Mouse (Mus musculus): ENCODE results near the gene Plau.

Gene Plau

DNA sequence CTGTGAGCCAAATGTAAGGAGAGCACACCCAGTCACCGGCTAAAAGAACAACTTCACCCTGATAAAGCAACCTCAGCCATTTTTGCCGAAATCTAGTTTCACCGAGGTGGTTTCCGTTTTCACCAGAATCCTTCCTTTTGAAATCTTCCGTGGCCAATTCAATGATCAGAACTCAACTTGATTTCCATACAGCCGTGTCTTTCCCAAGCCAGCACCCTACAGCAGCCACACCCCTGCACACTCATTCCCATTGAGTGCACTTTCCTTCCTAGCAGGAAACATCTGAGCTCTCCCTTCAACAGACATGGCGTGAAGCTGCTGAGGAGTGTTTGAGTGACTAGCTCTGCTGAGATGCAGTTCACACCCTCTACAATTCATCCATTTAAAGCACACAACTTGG is 9.8 kb downstream of the Plau start:
- no peak for DNase-seq

DNA sequence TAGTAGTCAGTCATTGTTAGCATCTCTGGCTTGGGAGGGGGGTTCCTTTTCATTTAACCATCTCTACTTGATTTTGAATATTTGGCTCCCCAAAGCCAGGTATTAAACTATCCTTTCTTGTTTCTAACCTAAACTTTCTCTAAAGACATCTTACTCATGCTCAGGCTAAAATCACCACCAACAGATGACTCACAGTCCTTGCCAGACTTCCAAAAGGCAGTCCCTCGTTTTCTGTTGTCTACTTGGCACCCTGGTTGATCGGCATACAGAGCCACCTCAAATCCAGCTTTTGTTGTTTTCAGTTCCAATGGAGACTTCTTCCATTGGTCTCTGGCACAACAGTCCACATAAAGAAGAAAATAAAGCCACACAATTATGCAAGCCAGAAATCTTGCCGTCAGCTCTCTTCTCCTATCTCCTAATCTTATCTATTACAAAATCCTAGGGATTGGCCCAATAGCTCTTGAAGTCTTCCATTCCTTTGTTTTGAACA is 11.2 kb downstream of the Plau start:
- DNase-seq = no peak

DNA sequence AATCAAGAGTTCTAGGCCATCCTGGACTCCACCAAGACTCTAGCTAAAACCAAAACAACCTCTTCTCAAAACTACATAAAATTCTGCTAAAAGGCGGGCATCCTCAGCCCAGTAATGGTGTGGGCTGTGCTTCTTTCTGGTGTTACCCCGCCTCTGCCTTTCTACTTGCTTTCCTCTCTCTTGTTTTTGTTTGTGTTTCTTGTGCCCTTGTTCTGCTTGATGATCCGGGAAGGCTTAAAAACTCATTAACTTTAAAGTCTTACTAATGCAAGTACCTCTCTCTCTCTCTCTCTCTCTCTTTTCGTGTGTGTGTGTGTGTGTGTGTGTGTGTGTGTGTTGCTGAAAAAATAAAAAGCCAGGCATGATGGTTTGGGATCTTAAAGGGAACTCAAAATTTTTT is 13.3 kb downstream of the Plau start:
- DNase-seq = no peak

- DNase-seq = no peak
Measured at GRCm38 (mm10) chr14:20850498-20850897, 14.0 kb downstream of the Plau start.

- DNase-seq = no peak
Measured at GRCm38 (mm10) chr14:20851776-20852175, 15.3 kb downstream of the Plau start.

DNA sequence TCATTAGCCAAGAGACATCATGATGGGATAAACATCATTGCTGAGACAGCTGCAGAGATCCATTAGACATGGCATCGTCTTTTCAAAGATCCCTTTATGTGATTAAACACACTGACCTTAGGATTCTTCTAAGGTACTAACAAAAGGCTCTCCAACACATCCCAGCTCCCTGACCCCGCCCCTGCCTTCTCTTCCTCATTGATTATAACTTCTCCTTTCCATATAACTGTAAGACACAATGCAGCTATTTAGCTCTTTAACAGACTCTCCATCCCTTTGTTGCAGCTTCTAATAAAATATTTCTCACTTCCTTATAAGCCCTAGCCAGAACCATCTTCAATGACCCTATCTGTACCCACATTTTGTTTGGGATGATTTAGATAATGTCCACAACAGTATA is 24.7 kb downstream of the Plau start:
- no peak for DNase-seq

- no peak for DNase-seq
Measured at GRCm38 (mm10) chr14:20861559-20861958, 25.1 kb downstream of the Plau start.

DNA sequence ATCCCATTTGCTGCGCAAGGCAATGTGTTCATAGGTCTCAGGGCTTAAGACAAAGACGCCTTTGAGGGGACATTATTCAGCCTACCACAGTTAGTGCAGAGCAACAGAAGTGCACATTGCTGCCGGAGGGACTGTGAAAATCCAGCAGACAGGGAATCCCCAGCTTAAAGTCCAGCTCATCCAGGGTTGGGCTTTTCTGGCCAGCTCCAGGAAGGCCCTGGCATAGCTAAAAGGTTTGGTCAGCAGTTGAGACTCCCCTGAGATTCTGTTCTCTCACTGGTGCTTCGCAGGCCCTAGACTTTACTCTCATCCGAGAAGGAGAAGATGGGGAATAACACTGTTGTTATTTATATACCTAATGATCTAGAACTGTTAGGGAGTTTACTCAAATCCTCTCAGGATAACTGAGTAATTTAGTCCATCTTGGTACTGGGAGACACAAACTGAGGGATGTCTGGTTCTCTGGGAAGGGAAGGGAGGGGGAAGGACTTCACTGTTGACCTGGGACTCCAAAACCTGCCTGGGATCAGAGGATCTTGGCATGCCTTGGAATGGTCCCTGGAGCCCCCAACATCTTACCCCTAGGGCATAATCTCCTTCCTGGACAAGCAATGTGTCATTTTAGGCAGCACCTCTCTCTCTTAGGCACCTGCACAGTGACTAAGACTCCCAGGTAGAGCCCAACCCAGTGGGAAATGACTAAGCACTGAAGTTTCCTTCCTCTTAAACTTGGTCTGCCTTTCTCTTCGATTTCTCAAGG is 27.0 kb downstream of the Plau start:
- no peak for DNase-seq

DNA sequence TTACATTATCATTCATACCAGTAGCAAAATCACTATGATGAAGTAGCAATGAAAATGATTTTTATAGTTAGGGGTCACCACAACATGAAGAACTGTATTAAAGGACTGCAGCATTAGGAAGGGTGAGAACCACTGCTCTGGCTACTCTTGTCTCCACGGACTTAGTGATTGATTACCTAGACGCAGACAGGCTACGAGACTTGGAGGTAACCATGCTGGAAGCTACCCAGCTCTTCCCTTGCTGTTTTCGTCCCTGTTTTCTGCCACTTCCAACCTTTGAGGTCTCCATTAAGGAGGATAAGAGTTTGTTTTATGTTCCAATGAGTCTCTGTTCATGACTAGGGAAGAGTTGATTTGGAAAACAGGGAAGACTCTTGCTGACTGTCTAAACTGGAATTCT is 27.7 kb downstream of the Plau start:
- DNase-seq = no peak

DNA sequence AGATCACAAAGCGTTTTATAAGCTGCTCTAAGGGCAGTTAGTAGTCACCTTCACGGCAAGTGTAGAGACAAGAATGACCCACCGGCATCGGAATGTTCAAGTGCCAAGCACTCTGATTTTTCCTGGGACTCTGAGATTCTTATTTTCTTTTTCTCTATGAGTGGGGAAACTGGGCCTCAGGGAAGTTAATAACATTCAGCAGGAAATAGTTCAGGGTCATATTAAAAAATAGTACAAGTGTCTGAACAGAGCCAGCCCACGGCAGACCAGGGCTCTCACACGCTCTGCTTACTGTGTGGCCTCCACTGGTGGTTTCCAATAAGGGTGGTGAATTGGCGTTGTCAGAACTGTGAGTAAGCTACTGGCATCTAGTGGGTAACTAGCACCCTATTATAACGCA is 29.1 kb downstream of the Plau start:
- no peak for DNase-seq

GRCm38 (mm10) chr14:20866365-20866764 is 29.9 kb downstream of the Plau start:
- no peak for DNase-seq

- DNase-seq = no peak
Measured at GRCm38 (mm10) chr14:20870110-20870509, 33.6 kb downstream of the Plau start.

DNA sequence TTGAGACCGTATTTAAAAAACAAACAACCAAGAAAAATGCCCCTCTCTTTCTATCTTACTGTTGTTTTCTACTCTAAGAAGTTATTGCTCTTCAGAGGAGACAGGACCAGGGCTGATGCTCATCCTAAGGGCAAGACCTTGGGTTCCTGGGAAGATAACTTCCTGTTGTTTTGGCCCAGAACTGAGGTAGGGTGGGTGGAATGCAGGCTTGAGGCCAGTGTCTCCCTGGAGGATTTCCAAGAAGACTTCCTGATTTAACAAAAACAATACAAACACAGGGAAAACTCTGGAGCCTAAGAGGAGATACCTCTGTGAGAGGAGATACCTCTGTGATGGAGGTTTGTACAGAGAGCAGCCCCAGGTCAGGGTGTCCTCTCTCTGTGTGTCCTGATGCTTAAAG is 35.0 kb downstream of the Plau start:
- no peak for DNase-seq

DNA sequence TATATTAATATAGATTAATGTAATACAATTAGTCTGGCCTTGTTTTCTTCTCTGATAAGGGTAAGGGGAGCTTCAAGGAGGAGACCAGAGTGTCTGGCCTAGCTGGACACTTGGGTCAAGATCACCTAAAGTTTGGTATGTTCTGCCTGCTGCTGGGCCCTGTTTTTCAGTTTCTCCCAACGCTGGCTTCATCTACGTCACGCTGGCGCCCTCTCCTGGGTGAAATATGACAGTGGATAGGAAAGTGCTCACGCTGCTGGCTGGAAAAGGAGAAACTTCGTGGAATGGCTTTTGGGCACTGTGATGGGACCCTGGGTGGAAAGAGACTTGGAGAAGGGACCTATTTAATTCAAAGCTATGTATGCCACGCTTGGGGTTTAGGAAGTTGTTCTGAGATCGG is 36.8 kb downstream of the Plau start:
- DNase-seq = peak; percentile 74

- no peak for DNase-seq
Measured at GRCm38 (mm10) chr14:20873931-20874330, 37.5 kb downstream of the Plau start.

- DNase-seq = no peak
Measured at GRCm38 (mm10) chr14:20884691-20885090, 48.2 kb downstream of the Plau start.

- no peak for DNase-seq
Measured at GRCm38 (mm10) chr14:20885091-20885888, 48.8 kb downstream of the Plau start.

- no peak for DNase-seq
Measured at GRCm38 (mm10) chr14:20886266-20886665, 49.8 kb downstream of the Plau start.

GRCm38 (mm10) chr14:20887541-20888085 is 51.2 kb downstream of the Plau start:
- no peak for DNase-seq

DNA sequence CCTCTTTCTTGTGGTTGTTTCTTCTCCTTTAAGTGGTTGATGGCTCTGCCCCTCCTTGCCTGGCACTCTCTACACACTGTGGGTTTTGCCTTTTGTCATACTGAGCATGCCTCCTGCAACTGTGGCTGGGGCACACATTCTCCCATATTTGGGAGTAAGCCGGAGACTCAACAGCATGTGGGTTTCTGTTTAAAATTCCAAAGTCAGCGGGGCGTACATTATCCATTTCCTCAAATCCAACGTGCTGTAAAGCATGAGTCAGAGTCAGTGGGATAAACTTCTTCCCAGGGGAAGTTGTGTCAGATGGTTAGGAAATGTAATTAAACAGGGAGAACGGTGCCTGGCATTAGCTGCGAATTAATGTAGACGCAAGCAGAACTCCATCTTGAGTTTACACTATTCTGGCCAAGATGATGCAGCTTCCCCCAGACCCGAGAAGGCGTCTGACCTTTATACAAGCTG is 55.5 kb downstream of the Plau start:
- no peak for DNase-seq
